Mouse (Mus musculus): ENCODE measurements around the gene Slc15a2.

Gene Slc15a2

DNA sequence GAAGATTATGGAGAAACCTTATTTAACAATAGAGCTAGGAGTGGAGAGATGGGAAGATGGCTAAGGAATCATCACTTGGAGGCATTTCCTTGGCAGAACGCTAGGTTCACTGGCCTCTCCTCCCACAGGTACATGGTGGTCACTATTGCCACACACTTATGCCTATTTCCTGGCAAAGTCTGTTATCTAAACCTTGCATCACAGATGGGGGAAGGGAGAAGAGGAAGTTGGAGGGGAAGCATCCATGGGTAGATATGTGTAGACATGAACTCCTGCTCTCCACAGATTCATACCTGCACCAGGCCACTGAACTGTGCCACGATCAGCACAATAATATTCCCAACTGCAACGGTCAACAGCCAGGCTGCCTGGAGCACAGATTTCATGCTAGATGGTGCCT lies 32.8 kb downstream of the Slc15a2 start:
- DNase-seq (ENCODE audit: low read depth) = no peak

- no peak for DNase-seq (ENCODE audit: low read depth)
These were observed 37.0 kb downstream of the Slc15a2 start for GRCm38 (mm10) chr16:36747767-36748166.

DNA sequence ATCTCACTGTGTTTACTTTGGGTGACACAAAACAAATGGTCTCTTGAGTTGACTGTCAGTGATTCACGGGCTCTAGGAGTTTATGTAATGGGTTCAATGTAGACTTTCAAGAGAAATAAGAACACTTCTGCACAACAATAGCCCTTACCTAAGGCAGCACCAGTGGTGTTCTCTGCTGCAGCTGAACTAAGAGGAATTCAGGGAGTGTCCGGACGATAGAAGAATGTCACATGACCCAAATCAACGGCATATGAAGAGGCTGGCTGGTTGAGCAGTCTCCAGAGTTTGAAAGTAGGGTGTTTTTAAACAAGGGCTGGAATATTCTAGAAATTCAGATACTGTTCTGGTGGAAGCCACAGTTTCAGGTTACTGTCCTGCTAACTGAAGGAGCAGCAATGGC lies 37.7 kb downstream of the Slc15a2 start:
- DNase-seq (ENCODE audit: low read depth) = no peak

GRCm38 (mm10) chr16:36743580-36743979 lies 41.2 kb downstream of the Slc15a2 start:
- DNase-seq (ENCODE audit: low read depth) = no peak

DNA sequence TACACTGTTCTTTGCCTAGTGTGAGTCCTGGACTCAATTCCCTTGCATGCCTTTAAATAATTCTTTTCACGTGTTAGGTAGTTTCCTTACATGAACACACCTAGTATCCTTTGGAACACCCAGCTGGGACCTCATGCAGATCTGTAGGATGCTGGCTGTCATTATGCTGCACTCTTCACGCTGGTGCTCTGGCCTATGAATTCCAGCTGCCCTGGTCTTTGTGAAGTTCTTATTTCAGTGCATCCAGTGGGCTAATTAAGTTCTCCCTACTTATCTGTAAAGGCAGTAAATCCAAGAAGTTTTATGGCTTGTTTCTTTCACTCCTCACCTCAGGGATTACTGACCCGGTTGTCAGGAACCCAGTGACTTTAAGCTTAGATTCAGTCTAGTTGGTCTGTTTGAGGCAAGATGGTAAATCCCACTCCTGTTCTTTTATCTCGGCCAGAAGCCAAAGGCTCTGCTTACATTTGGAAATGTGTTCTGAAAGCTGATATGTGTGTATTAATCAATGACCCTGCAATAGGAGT lies 45.3 kb downstream of the Slc15a2 start:
- no peak for DNase-seq (ENCODE audit: low read depth)

DNA sequence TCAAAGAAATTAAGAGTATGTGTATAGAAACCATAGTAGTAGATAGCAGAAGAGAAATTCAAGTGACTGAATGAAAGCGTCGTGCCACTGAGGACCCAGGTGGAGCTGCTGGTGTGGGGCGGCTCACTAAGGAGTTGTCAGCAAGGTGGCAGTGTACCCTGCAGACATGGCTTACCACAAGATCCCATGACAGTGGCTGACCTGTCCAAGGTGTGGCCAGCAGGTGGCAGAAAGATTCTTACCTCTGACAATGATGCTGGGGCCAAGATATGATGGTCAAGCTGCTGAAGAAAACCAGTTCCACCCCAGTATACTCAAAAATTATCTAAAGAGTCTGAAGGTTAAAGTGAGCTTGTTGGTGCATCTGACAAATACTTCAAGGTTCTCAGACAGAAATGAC lies 49.3 kb downstream of the Slc15a2 start:
- DNase-seq (ENCODE audit: low read depth) = no peak

GRCm38 (mm10) chr16:36733827-36734226 lies 50.9 kb downstream of the Slc15a2 start:
- DNase-seq (ENCODE audit: low read depth) = no peak

- DNase-seq (ENCODE audit: low read depth) = no peak
These were observed 52.2 kb downstream of the Slc15a2 start for GRCm38 (mm10) chr16:36732572-36732971.

GRCm38 (mm10) chr16:36728959-36729358 lies 55.8 kb downstream of the Slc15a2 start:
- DNase-seq (ENCODE audit: low read depth) = no peak

DNA sequence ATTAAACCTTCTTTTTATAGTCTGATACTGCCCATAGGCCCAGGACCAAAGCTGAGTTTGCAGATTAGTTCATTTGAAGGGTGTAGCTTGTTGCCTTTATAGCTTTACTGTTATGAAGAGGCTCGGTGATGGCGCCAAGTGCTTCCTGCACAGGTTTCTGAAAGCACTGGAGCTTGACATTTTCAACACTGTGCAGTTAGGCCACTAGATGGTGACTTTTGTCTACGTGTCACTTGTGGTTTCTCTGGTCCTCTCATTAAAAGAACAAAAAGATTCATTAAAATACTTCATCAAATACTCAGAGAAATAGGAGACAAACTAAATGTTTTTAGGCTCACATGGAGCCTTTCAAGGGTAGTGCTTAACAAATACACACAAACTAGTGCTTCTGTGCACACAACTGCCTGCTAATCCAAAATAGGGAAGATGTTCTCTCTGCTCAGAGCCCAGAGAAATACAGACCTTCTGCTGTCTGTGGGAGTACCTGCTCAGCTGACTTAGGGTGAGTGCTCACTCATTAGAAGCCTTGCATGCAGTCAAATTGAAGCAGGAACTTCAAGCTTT lies 60.8 kb downstream of the Slc15a2 start:
- peak; percentile 9 for DNase-seq (ENCODE audit: low read depth)

- DNase-seq (ENCODE audit: low read depth) = no peak
These were observed 62.0 kb downstream of the Slc15a2 start for GRCm38 (mm10) chr16:36722739-36723138.

DNA sequence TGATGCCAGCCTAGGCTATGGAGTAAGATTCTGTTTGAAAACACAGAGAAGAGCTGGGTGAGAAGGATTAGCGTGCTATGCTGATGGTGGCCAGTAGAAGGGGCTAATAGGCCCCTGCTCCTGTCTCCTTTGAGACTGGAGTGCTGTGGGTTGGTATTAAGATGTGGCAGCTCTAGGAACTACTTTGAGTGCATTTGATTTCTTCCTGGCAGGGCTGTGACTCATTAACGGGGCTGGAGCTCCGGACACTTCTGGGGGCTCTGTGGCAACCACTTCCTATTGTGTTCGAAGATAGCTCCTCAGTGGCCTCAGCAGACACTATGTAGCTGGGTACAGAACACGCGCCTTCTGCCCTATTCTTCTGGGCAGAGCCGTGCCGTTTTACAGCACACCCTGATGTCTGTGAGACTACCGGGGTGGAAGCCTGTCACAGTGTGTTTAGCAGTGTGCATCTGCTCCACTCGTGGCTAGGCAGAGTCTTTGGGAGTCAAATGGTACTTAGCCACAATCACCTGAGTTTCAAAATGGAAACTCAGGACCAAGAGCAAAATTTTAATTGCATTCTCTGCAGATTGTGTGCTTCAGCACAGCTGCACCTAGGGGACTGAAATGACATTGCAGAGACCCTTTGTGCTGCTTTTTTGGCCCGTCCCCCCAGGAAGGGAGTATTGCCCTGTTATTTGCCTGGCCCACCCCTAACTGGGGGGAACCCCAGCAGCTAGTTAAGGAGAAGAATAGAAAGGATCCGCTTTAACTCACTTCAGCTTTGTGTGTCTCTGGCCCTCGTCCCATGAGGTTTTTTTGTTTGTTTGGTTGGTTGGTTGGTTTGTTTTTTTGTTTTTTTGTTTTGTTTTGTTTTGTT lies 64.3 kb downstream of the Slc15a2 start:
- DNase-seq (ENCODE audit: low read depth) = peak; percentile 37

DNA sequence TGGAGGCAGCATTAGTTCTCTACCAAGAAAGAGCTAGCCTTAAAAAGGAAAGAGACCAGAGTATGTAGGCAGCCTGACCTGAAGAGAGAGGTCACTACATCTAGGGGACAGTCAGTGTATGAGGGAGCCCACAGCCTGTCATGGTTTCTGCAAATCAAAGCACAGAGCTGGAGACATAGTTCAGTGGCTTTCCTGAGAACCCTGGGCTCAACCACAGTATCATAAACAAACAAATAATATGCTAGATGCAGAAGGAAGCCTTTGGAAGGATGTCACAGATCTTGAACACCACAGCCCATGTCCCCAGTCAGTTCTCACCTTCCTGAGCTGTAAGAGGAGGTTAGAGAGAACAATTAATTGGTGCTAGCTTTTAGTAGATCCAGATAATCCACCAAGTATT lies 66.1 kb downstream of the Slc15a2 start:
- DNase-seq (ENCODE audit: low read depth) = no peak

GRCm38 (mm10) chr16:36717481-36717880 lies 67.3 kb downstream of the Slc15a2 start:
- no peak for DNase-seq (ENCODE audit: low read depth)

- no peak for DNase-seq (ENCODE audit: low read depth)
These were observed 73.0 kb downstream of the Slc15a2 start for GRCm38 (mm10) chr16:36711760-36712159.

- DNase-seq (ENCODE audit: low read depth) = peak; percentile 43
These were observed 74.0 kb downstream of the Slc15a2 start for GRCm38 (mm10) chr16:36710794-36711193.

GRCm38 (mm10) chr16:36709405-36709804 lies 75.4 kb downstream of the Slc15a2 start:
- peak; percentile 39 for DNase-seq (ENCODE audit: low read depth)

DNA sequence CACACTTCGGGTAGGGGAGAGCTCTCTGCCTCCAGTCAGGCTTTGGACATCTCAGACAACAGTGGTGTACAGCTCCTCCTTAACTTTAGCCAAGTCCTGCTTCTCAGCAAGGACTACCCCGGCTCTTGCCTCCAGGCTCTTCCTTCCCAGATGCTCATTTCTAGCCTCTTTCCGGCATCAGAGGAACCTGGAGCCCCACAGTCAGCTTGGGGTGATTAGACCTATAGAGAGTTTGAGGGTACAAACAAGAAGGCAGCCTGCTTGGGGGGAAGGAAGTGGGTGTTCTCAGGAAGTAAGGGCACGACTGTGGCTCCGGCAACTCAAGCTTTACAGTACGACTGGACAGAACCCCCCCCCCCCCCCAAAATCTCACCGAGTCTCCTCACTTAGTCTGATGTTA lies 76.0 kb downstream of the Slc15a2 start:
- DNase-seq (ENCODE audit: low read depth) = peak; percentile 20

DNA sequence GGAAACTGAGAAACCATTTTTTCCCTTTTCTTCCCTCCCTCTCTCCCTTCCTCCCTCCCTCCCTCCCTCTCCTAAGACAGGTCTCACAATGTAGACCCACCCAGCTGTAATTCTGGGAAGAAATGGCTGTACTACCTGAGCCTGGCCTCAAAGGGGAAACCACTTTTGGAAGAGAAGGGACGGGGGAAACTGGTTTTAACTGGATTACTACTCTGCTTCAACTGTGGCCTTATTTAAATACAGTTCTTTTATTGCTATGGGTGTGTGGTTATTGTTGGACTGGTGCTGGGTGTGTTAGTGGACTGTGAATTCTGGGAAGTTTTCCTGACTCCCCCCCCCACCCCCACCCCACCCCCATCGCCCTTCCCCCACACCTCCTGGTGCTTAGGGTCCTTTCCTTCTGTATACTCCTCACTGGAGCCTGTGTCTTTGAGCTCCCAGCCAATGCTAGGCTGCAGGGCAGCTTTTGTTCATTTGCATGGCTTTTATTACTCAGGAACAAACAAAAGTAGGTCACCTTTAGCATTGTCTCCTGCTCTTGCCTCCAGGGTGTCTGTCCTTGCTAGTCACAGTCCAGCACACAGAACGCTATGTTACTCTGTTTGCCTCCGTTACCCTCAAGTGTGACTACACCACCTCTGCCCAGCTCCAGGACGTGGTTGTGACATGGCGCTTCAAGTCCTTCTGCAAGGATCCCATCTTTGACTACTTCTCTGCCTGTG lies 76.9 kb downstream of the Slc15a2 start:
- DNase-seq (ENCODE audit: low read depth) = no peak

GRCm38 (mm10) chr16:36700484-36700883 lies 84.3 kb downstream of the Slc15a2 start:
- no peak for DNase-seq (ENCODE audit: low read depth)
